9 mouse cellular contexts compared by ENCODE assay signal in the genomic region with DNA sequence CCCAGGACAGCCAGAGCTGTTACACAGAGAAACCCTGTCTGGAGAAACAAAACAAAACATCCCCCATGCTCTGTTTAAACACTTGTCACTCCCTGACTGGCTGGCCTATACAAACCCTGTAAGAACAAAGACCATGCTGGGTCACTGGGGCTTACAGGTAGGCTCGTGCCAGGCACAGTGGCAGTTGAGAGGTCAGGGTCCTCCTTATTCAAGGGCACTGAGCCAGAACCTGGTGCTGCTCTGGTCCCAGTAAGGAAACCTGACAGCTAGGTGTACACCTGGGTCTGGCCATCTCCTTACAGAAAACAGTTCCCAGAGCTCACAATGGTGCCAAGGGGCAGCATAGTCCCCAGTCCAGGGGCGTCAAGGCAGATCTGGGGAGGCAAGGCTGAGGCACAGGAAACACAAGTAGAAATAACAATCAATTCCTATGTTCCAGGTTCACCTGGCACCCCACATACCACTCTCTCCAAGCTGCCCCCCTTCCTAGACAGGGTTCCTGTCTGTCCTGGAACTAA. TPM values are rescaled to one million over a fixed set of nuclear protein-coding genes. Genes with fewer than 3 reads are reported as not detected.
DNase-seq lines count a peak whose midpoint lies in the region; ATAC-seq and TF ChIP-seq lines count a peak whose summit lies in the region.
"Had no signal": no experiment of that assay in that cellular context is flagged by ENCODE, and none has a peak within 500 bp of the region (broad histone marks: within the 10 kb centered on the region; RNA-seq: fewer than 3 reads in every experiment).

No protein-coding gene starts in this region.

- H3K27ac ChIP-seq in left cerebral cortex, adult 2 months = no peak overlapping the region
- no peak overlapping the region for H3K27ac ChIP-seq in embryonic fibroblast, embryonic 13.5 days (ENCODE audit: insufficient read depth, low read length)
- no peak overlapping the region for H3K27ac ChIP-seq in neural tube, embryonic 14.5 days (ENCODE audit: low read depth, low read length)

- 85% methylated on average over 2 of the region's 2 CpGs for WGBS in neural tube, embryonic 14.5 days

- H3K9ac ChIP-seq in neural tube, embryonic 14.5 days (replicated peaks; ENCODE audit: low read depth, low read length) = 0 out of 2 replicates have a peak overlapping the region, but pooled peaks have one; percentile 85

- ATAC-seq in neural tube, embryonic 14.5 days (ENCODE audit: low read depth) = no peak

- no peak for DNase-seq in left cerebral cortex, adult 2 months (ENCODE audit: extremely low spot score in 1 of 2, low spot score in 2 of 2)
- no peak for DNase-seq in left cerebral cortex, postnatal 25 days (ENCODE audit: low spot score in 2 of 2)
- DNase-seq in kidney, postnatal 14 days = peak; percentile 44
- DNase-seq in adrenal gland, adult 2 months = no peak
- DNase-seq in lung, postnatal 4 days = no peak
- no peak for DNase-seq in right cerebral cortex, postnatal 25 days
- DNase-seq: gastrocnemius, postnatal 36 days had no signal

- H3K4me1 ChIP-seq in embryonic fibroblast, embryonic 13.5 days (ENCODE audit: control insufficient read depth, insufficient read depth, low read length) = peaks cover 11% of the 10 kb centered on the region; the same call in 1 of the 2 replicates
- peaks cover 17% of the 10 kb centered on the region for H3K4me1 ChIP-seq in neural tube, embryonic 14.5 days (ENCODE audit: control insufficient read depth, insufficient read depth, low read length)

- peaks cover 16% of the 10 kb centered on the region for H3K36me3 ChIP-seq in neural tube, embryonic 14.5 days (ENCODE audit: control insufficient read depth, insufficient read depth, low read length)

- H3K27me3 ChIP-seq in neural tube, embryonic 14.5 days (ENCODE audit: control insufficient read depth, insufficient read depth, low read length) = no peaks in the 10 kb centered on the region

- no peaks in the 10 kb centered on the region for H3K9me3 ChIP-seq in neural tube, embryonic 14.5 days (ENCODE audit: control insufficient read depth, low read length)

- peak overlapping the region; percentile 55 for H3K4me2 ChIP-seq in neural tube, embryonic 14.5 days (ENCODE audit: low read depth, low read length)

- TF ChIP-seq POLR2A in embryonic fibroblast, embryonic 13.5 days (IDR thresholded peaks at IDR 0.05; ENCODE audit: low read depth, low read length) = no peak

- no peak for TF ChIP-seq CTCF in left cerebral cortex, adult 2 months (IDR thresholded peaks at IDR 0.05)
- no peak for TF ChIP-seq CTCF in embryonic fibroblast, embryonic 13.5 days (IDR thresholded peaks at IDR 0.05; ENCODE audit: borderline replicate concordance, insufficient read depth, low read length)

- intact Hi-C loops in left cerebral cortex, adult 2 months (cut with DNase I) = no loop called here
- intact Hi-C loops in left cerebral cortex, postnatal 25 days (cut with DNase I) = no loop called here

- peak overlapping the region; percentile 96 for H3K4me3 ChIP-seq in left cerebral cortex, adult 2 months
- H3K4me3 ChIP-seq in embryonic fibroblast, embryonic 13.5 days (ENCODE audit: insufficient read depth, low read length) = peak overlapping the region; percentile 79
- H3K4me3 ChIP-seq in neural tube, embryonic 14.5 days (ENCODE audit: low read depth, low read length) = no peak overlapping the region

RNA-seq across cellular contexts. Expression of gene Rnf126, which starts 1.5 kb away (rescaled TPM):
- 10 to 100 TPM; 93.3 to 97.5 TPM for total RNA-seq in left cerebral cortex, adult 2 months (2021)
- 10 to 100 TPM; 90.9 to 96.0 TPM for total RNA-seq in left cerebral cortex, postnatal 25 days (2021)
- 38.4 and 39.5 TPM in 2 replicates for polyA plus RNA-seq in embryonic fibroblast, embryonic 13.5 days (2011; ENCODE audit: insufficient read length, low read depth, missing spikeins)
- 89.3 and 93.7 TPM in 2 replicates for polyA plus RNA-seq in neural tube, embryonic 14.5 days (2014; fragmentation: Nextera tagmentation; extraction: Ambion mirVana)
- total RNA-seq in adrenal gland, adult 2 months (2021) = 10 to 100 TPM; 51.6 to 51.8 TPM
- 222 and 226 TPM in 2 replicates for polyA plus RNA-seq in adrenal gland, adult 2 months (2012; rRNA removed)

RNA-seq across cellular contexts. Expression of gene Fgf22, which starts 10.4 kb away (rescaled TPM):
- total RNA-seq in left cerebral cortex, adult 2 months (2021) = 1 to 10 TPM; 4.5 to 4.8 TPM
- 1 to 10 TPM; 2.8 to 4.0 TPM for total RNA-seq in left cerebral cortex, postnatal 25 days (2021)
- 0.23 TPM in 1 of 2 replicates, not detected in the other for polyA plus RNA-seq in embryonic fibroblast, embryonic 13.5 days (2011; ENCODE audit: insufficient read length, low read depth, missing spikeins)
- polyA plus RNA-seq in neural tube, embryonic 14.5 days (2014; fragmentation: Nextera tagmentation; extraction: Ambion mirVana) = 2.0 and 2.3 TPM in 2 replicates
- not detected for total RNA-seq in adrenal gland, adult 2 months (2021)
- polyA plus RNA-seq in adrenal gland, adult 2 months (2012; rRNA removed) = 0.18 and 0.68 TPM in 2 replicates
- total RNA-seq: gastrocnemius, postnatal 36 days had no signal

RNA-seq across cellular contexts. Expression of gene Fstl3, which starts 11.8 kb away (rescaled TPM):
- total RNA-seq in left cerebral cortex, adult 2 months (2021) = 1 to 10 TPM; 2.5 to 2.6 TPM
- 1 to 10 TPM; 2.2 to 2.4 TPM for total RNA-seq in left cerebral cortex, postnatal 25 days (2021)
- 21.9 and 42.7 TPM in 2 replicates for polyA plus RNA-seq in embryonic fibroblast, embryonic 13.5 days (2011; ENCODE audit: insufficient read length, low read depth, missing spikeins)
- 1.7 and 2.3 TPM in 2 replicates for polyA plus RNA-seq in neural tube, embryonic 14.5 days (2014; fragmentation: Nextera tagmentation; extraction: Ambion mirVana)
- 10 to 100 TPM in 1 of 2 experiments, 1 to 10 TPM in 1; 10.0 to 37.2 TPM for total RNA-seq in adrenal gland, adult 2 months (2021)
- polyA plus RNA-seq in adrenal gland, adult 2 months (2012; rRNA removed) = 47.0 and 74.7 TPM in 2 replicates

RNA-seq across cellular contexts. Expression of gene Polrmt, which starts 18.9 kb away (rescaled TPM):
- 10 to 100 TPM; 45.1 to 51.6 TPM for total RNA-seq in left cerebral cortex, adult 2 months (2021)
- total RNA-seq in left cerebral cortex, postnatal 25 days (2021) = 10 to 100 TPM; 42.1 to 45.7 TPM
- 14.9 TPM in 2 replicates for polyA plus RNA-seq in embryonic fibroblast, embryonic 13.5 days (2011; ENCODE audit: insufficient read length, low read depth, missing spikeins)
- 34.9 and 36.7 TPM in 2 replicates for polyA plus RNA-seq in neural tube, embryonic 14.5 days (2014; fragmentation: Nextera tagmentation; extraction: Ambion mirVana)
- 10 to 100 TPM; 55.4 to 62.8 TPM for total RNA-seq in adrenal gland, adult 2 months (2021)
- polyA plus RNA-seq in adrenal gland, adult 2 months (2012; rRNA removed) = 87.6 and 89.0 TPM in 2 replicates

RNA-seq across cellular contexts. Expression of gene Prss57, which starts 25.5 kb away (rescaled TPM):
- total RNA-seq in left cerebral cortex, adult 2 months (2021) = under 1 TPM; 0.58 to 0.75 TPM
- total RNA-seq in left cerebral cortex, postnatal 25 days (2021) = 1 to 10 TPM in 1 of 2 experiments, under 1 TPM in 1; 0.62 to 1.1 TPM
- polyA plus RNA-seq in embryonic fibroblast, embryonic 13.5 days (2011; ENCODE audit: insufficient read length, low read depth, missing spikeins) = not detected in 2 replicates
- not detected in 2 replicates for polyA plus RNA-seq in neural tube, embryonic 14.5 days (2014; fragmentation: Nextera tagmentation; extraction: Ambion mirVana)
- under 1 TPM in 1 of 2 experiments, not detected in 1; 0.21 TPM for total RNA-seq in adrenal gland, adult 2 months (2021)
- polyA plus RNA-seq in adrenal gland, adult 2 months (2012; rRNA removed) = 0.28 TPM in 1 of 2 replicates, not detected in the other
- total RNA-seq: gastrocnemius, postnatal 36 days had no signal
